Mouse (Mus musculus): ENCODE results near the gene Filip1. TPM values are rescaled to one million over a fixed set of nuclear protein-coding genes. Genes with fewer than 3 reads are reported as not detected.

Filip1 gene
- polyA plus RNA-seq, 1 experiment, result 2.9 TPM

DNA sequence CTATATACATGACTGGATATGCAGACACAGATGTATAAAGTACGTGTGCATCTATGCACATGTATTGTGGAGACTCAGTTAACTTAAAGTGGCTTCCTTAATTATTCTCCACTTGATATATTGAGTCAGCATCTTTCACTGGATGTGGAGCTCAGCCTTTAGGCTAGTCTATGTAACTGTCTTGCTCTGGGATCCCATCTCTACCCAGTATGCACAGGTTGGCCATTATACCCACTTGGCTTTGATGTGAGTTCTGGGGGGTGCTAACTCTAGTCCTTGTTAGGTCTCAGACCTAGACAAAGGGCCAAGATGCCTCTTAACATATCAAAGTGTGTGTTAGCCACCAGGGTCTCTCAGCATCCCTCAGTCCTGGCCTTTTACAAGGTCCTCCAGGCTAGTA is 181.4 kb downstream of the Filip1 start:
- Histone ChIP-seq H3K4me3 (replicated peaks; ENCODE audit: insufficient read depth, low read depth, low read length) (no peak overlapping the region), H3K27ac (ENCODE audit: insufficient read depth, low read length) (no peak overlapping the region), H3K27me3 (ENCODE audit: control insufficient read depth, insufficient read depth, low read length) (no peaks in the 10 kb centered on the region), H3K4me1 (ENCODE audit: control insufficient read depth, insufficient read depth, low read length) (no peaks in the 10 kb centered on the region)
- WGBS, result 92% methylated on average over 1 of the region's 1 CpGs
- no peak for DNase-seq
- TF ChIP-seq CTCF (IDR thresholded peaks at IDR 0.05; ENCODE audit: borderline replicate concordance, insufficient read depth, low read depth, low read length) (no peak), POLR2A (IDR thresholded peaks at IDR 0.05; ENCODE audit: borderline replicate concordance, insufficient read depth, low read length) (no peak)

DNA sequence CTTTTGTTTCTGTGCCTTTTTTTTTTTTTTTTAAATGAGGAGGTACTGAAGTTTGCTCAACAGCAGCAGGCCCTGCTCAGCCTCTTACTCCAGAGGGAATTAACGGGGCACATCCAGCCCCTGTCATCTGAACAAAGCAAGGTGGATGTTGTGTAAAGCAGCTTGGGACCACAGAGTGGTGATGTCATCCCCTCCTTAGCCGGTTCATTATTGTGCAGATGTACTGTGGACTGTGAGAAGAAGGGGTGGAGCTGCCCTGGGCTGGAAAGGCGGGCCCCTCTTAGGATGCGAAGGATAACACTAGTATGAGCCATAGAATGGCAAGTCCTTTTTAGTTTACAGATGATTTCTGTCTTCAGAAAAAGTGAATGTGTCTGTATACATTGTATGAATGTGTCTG is 181.8 kb downstream of the Filip1 start:
- WGBS, result 47% methylated on average over 4 of the region's 4 CpGs
- no peak for DNase-seq
- H3K4me3 ChIP-seq (replicated peaks; ENCODE audit: insufficient read depth, low read depth, low read length), result no peak overlapping the region
- H3K27ac ChIP-seq (ENCODE audit: insufficient read depth, low read length), result no peak overlapping the region
- no peak for TF ChIP-seq CTCF (IDR thresholded peaks at IDR 0.05; ENCODE audit: borderline replicate concordance, insufficient read depth, low read depth, low read length)
- no peak for TF ChIP-seq POLR2A (IDR thresholded peaks at IDR 0.05; ENCODE audit: borderline replicate concordance, insufficient read depth, low read length)
- no peaks in the 10 kb centered on the region for H3K27me3 ChIP-seq (ENCODE audit: control insufficient read depth, insufficient read depth, low read length)
- no peaks in the 10 kb centered on the region for H3K4me1 ChIP-seq (ENCODE audit: control insufficient read depth, insufficient read depth, low read length)

DNA sequence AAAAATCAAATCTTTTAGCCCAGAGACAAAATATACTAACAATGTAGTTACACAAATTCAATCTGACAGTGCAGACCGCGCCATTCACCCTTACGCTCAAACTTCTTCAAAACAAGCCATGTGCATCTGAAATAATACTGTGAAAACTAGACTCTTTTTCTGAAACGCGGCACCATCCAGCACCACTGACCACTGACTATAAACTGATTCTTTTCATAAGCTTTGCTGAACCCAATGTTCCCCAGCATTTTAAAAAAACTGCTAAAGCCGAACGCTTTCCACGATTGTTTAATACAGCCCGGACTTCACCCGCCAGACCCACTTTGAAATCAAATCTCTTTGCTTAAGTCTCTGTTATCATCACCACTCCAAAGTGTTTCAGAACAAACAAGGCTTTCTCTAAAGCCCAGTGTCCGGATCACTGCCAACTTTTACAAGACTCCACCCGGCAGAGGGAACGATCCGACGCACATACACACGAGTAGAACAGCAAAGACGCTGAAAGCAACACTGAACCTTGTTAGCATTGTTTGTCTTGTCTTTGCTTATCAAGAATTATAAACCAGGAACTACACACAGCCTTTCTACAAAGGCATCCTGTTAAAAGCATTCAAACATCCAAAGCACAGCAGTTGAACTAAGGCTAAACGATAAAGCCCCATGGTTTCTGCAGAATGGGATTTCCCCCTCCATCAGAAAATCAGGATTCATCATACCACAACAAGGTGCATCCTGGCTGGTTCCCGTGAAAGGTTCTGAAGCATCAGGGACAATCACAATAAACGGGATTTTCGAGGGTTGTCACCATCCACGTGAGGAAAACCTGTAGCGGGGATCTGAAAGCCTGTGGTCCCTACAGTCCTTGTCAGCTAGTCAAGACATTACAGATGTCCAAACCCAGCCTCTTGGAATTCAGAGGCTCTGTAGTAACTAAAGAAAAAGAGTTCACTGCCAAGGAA is 182.5 kb downstream of the Filip1 start:
- WGBS, result 11% methylated on average over 23 of the region's 23 CpGs
- H3K4me1 ChIP-seq (ENCODE audit: control insufficient read depth, insufficient read depth, low read length), result no peaks in the 10 kb centered on the region
- H3K27me3 ChIP-seq (ENCODE audit: control insufficient read depth, insufficient read depth, low read length), result no peaks in the 10 kb centered on the region; the same call in 1 of the 2 replicates
- H3K4me3 ChIP-seq (replicated peaks; ENCODE audit: insufficient read depth, low read depth, low read length), result no peak overlapping the region
- H3K27ac ChIP-seq (ENCODE audit: insufficient read depth, low read length), result no peak overlapping the region
- DNase-seq, result no peak
- TF ChIP-seq POLR2A (IDR thresholded peaks at IDR 0.05; ENCODE audit: borderline replicate concordance, insufficient read depth, low read length) (no peak), CTCF (IDR thresholded peaks at IDR 0.05; ENCODE audit: borderline replicate concordance, insufficient read depth, low read depth, low read length) (no peak)

DNA sequence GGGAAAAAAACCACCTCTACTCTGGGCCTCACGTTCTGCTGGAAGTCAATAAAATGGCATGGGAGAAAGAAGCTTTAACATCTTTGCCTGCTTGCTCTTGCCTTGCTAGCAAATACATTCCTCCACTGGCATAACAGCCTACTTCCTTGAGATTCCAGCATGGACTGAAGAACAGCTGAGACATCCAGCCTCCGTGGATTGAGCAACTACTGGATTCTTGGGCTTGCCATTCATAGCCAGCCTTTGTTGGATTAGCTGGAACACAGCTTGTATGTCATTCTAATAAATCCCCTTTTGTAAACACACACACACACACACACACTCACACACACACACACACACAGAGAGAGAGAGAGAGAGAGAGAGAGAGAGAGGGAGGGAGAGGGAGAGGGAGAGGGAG is 185.6 kb downstream of the Filip1 start:
- WGBS, result 58% methylated on average over 2 of the region's 2 CpGs
- H3K4me1 ChIP-seq (ENCODE audit: control insufficient read depth, insufficient read depth, low read length), result no peaks in the 10 kb centered on the region
- no peak for TF ChIP-seq POLR2A (IDR thresholded peaks at IDR 0.05; ENCODE audit: borderline replicate concordance, insufficient read depth, low read length)
- no peak for TF ChIP-seq CTCF (IDR thresholded peaks at IDR 0.05; ENCODE audit: borderline replicate concordance, insufficient read depth, low read depth, low read length)

DNA sequence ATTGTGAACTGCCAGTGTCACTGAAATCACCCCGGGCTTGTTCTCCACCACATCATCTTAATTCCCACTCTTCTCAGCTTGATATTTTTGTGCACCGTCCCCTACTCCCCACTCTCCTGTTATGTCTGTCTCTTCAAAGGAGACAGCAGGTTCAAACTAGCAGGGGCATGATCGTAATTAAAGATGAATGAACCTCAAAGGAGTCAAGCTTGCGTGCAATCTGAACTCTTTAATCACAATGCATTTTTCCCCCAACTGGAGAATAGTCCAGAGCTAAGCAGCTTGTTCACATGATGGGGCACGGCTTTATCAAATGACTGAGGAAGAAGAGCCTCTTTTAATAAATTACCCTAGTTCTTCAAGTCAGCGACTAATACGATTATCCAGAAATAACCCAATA is 187.1 kb downstream of the Filip1 start:
- Histone ChIP-seq H3K27ac (ENCODE audit: insufficient read depth, low read length) (no peak overlapping the region), H3K4me1 (ENCODE audit: control insufficient read depth, insufficient read depth, low read length) (no peaks in the 10 kb centered on the region), H3K4me3 (replicated peaks; ENCODE audit: insufficient read depth, low read depth, low read length) (no peak overlapping the region), H3K27me3 (ENCODE audit: control insufficient read depth, insufficient read depth, low read length) (no peaks in the 10 kb centered on the region; the same call in 1 of the 2 replicates)
- no peak for DNase-seq
- no peak for TF ChIP-seq CTCF (IDR thresholded peaks at IDR 0.05; ENCODE audit: borderline replicate concordance, insufficient read depth, low read depth, low read length)
- TF ChIP-seq POLR2A (IDR thresholded peaks at IDR 0.05; ENCODE audit: borderline replicate concordance, insufficient read depth, low read length), result no peak
- WGBS, result 29% methylated on average over 7 of the region's 7 CpGs

More for the DNA sequence above, 185.6 kb downstream of the Filip1 start:
- H3K27ac ChIP-seq (ENCODE audit: insufficient read depth, low read length), result no peak overlapping the region
- no peak overlapping the region for H3K4me3 ChIP-seq (replicated peaks; ENCODE audit: insufficient read depth, low read depth, low read length)
- H3K27me3 ChIP-seq (ENCODE audit: control insufficient read depth, insufficient read depth, low read length), result no peaks in the 10 kb centered on the region; the same call in 1 of the 2 replicates
- DNase-seq, result no peak

DNA sequence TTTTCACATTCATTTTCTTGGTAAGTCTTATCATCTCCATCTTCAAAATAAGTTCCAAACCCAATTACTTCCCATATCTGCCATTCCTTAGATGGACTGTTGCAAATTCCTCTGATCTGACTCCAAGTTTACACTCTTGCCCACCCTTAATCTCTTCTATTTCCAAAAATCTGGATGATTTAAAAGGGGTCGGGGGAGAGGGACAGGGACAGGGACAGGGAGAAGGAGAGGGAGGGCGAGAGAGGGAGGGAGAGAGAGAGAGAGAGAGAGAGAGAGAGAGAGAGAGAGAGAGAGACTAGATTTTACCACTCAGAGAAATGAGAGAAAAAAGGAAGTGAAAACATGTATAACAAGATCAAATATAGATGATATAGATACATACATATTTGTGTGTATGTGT is 188.8 kb downstream of the Filip1 start:
- no peak overlapping the region for H3K27ac ChIP-seq (ENCODE audit: insufficient read depth, low read length)
- DNase-seq, result no peak
- TF ChIP-seq CTCF (IDR thresholded peaks at IDR 0.05; ENCODE audit: borderline replicate concordance, insufficient read depth, low read depth, low read length) (no peak), POLR2A (IDR thresholded peaks at IDR 0.05; ENCODE audit: borderline replicate concordance, insufficient read depth, low read length) (no peak)
- 40% methylated on average over 2 of the region's 2 CpGs for WGBS
- H3K4me3 ChIP-seq (replicated peaks; ENCODE audit: insufficient read depth, low read depth, low read length), result no peak overlapping the region
- H3K4me1 ChIP-seq (ENCODE audit: control insufficient read depth, insufficient read depth, low read length), result no peaks in the 10 kb centered on the region
- H3K27me3 ChIP-seq (ENCODE audit: control insufficient read depth, insufficient read depth, low read length), result no peaks in the 10 kb centered on the region; the same call in 1 of the 2 replicates

DNA sequence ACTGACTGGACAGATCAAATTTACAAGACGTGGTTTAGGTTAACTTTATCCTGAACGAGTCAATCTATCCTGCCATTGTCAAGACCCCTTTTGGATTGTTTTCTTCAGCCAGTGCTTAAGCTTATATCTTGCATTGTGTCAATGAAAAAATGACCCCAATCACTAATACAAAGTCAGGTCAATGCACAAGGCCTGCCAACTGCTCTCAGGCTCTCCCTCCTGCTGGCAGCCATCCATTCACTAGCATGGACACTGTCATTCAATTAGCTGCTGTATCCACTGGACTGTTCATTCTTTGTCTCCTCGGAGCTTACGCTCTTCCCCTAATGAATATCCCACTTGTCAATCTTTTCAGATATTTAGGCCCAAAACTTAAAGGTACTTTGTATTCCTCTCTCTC is 189.2 kb downstream of the Filip1 start:
- no peak for DNase-seq
- no peak for TF ChIP-seq CTCF (IDR thresholded peaks at IDR 0.05; ENCODE audit: borderline replicate concordance, insufficient read depth, low read depth, low read length)
- no peak for TF ChIP-seq POLR2A (IDR thresholded peaks at IDR 0.05; ENCODE audit: borderline replicate concordance, insufficient read depth, low read length)
- no peaks in the 10 kb centered on the region; the same call in 1 of the 2 replicates for H3K27me3 ChIP-seq (ENCODE audit: control insufficient read depth, insufficient read depth, low read length)
- no peak overlapping the region for H3K27ac ChIP-seq (ENCODE audit: insufficient read depth, low read length)
- H3K4me3 ChIP-seq (replicated peaks; ENCODE audit: insufficient read depth, low read depth, low read length), result no peak overlapping the region
- 24% methylated on average over 4 of the region's 4 CpGs for WGBS
- no peaks in the 10 kb centered on the region for H3K4me1 ChIP-seq (ENCODE audit: control insufficient read depth, insufficient read depth, low read length)

DNA sequence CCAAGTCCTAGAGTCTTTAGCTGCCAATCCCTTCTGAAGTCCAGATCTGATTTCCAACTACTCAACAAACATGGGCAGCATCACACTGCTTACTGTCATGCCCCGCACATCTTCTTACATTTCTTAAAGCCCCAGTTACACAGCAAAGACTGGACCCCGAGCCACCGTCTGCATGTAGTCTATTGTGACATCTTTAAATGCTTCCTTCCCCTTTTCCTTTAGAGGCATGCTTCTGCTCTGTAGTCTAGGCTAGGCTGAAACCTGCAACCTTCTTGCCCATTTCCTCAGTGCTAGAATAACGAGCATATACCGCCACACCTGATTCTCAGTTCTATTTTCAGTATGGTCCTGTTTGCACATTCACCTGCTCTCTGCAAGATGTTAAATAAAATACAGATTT is 196.2 kb downstream of the Filip1 start:
- no peak for DNase-seq
- Histone ChIP-seq H3K27ac (ENCODE audit: insufficient read depth, low read length) (no peak overlapping the region), H3K4me1 (ENCODE audit: control insufficient read depth, insufficient read depth, low read length) (no peaks in the 10 kb centered on the region), H3K4me3 (replicated peaks; ENCODE audit: insufficient read depth, low read depth, low read length) (no peak overlapping the region), H3K27me3 (ENCODE audit: control insufficient read depth, insufficient read depth, low read length) (no peaks in the 10 kb centered on the region)
- 92% methylated on average over 5 of the region's 5 CpGs for WGBS
- TF ChIP-seq CTCF (IDR thresholded peaks at IDR 0.05; ENCODE audit: borderline replicate concordance, insufficient read depth, low read depth, low read length) (no peak), POLR2A (IDR thresholded peaks at IDR 0.05; ENCODE audit: borderline replicate concordance, insufficient read depth, low read length) (no peak)
